Mouse (Mus musculus) thymus, adult 2 months (tissue): Measurements from ENCODE around the gene Smad3.

Experiments used
- CTCF ChIP-seq: fragments of 200-500 bp; IDR thresholded peaks from 2 replicates; pipeline ENCODE4 v1.5.1; 2012; ENCODE audit warnings: mild to moderate bottlenecking, control low read depth, low read length, moderate library complexity, borderline replicate concordance; ENCODE audit not compliant: control insufficient read depth, poor library complexity, insufficient read depth; ENCODE audit errors: extremely low read depth
- POLR2A ChIP-seq: fragments of 200-500 bp; IDR thresholded peaks from 2 replicates; pipeline ENCODE4 v1.6.1; 2012; ENCODE audit warnings: mild to moderate bottlenecking, low read length, control low read depth, moderate library complexity; ENCODE audit not compliant: control insufficient read depth, poor library complexity, insufficient read depth; ENCODE audit errors: extremely low read depth

DNA sequence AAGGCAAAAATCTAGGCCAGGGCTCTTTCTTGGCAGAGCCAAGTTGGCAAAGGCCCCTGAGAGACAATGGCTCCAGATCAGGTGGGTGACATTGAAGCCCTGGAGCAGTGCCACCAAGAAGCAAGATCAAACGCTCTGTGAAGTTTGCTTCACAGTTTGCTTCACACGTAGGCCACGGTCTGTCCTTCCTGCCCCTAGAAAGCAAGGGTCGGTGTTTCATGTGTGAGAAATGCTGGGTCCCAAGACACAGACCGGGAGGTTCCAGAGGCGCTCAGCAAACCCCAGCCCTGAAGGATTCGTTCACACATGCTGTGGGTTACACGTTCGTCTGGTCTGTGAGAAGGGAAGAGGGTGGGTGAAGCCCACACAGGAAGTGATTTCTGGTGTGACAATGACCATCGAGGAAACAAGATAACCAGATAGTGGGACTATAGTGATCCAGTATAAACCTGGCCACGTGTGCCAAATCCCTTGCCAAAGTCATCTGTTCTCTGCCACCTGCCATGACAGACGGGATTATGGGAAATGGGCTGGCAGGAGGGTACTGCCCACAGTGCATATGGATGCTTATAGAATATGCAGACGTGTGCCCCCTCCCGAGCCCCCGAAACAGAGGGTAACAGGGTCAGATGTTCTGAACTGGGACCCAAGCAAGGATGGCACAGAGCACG, 37.9 kb downstream of the Smad3 start:
- TF ChIP-seq CTCF (no peak), POLR2A (no peak)
